Mouse (Mus musculus) ovary, postnatal 14 days (tissue): Measurements from ENCODE around the gene Slc26a1.

Experiments used
- DNase-seq: peaks from one replicate; pipeline ENCODE4 v3.0.0; 2022; ENCODE audit warnings: low spot score

Gene Slc26a1

DNA sequence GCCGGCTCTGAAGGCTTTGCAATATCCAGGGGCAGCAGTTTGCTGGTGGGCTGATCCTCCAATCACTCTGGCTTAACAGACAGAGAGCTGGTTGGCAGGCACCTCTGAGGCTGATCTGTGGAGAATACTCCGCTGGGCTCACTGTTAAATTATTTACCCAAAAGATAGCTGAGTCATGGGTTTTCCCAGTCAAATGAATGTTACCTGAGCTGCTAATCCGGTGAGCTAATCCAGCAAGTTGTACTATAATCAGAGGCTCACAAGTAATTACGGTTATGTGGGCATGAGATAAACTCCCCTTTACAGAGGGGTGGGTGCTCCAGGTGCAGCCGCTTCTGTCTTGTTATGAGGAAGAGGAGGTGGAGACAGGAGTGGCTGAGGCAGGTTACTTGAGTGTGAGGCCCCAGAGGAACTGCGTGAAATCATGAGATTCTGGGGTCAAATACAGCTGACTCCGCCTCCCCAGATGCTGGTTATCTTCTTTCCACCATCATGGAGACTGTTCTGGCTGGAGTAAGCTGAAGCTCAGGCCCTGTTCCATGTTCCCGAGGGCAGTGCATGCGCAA, at the start of gene Slc26a1:
TSS of gene Slc26a1 (minus strand) at position 319 of the 566 bp plus-strand sequence.
- no peak for DNase-seq

DNA sequence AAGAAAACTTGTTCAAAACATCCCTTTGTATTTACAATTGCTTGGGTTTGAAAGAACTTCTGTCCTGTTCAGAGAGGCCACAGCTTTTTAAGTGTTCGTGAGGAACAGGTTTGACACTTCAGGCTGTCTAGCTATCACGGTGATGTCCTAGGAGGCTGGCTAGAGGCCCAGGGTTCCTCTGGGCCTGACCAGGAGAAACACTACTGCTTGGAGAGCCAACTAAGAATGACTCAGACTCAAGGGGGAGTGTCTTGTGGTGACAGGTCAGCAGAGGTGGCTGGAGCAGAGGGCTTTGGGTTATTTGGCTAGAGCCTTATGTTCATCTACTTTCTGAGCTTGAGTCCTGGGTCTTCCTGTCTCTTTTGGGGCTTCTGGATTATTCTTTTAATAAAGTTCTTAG, 48.6 kb upstream of the Slc26a1 start:
- DNase-seq, result no peak

DNA sequence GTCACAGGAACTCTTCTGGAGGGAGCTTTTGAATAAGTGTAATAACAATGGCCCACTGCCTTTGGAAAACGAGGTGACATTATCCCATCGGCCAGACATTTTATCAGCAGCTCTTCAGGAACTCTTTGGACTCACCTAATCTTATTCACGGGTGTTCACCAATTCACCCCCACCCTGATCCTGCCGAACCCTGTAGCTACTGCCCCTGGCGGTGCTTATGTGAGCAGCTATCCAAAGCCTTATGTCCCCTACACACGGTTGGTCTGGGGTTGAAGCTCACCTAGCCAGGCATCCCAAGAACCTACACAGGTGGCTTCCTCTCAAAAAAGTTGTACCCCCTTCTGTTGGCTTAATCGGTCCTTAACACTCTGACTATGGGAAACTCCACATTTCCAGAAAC, 44.4 kb upstream of the Slc26a1 start:
- DNase-seq, result no peak

DNA sequence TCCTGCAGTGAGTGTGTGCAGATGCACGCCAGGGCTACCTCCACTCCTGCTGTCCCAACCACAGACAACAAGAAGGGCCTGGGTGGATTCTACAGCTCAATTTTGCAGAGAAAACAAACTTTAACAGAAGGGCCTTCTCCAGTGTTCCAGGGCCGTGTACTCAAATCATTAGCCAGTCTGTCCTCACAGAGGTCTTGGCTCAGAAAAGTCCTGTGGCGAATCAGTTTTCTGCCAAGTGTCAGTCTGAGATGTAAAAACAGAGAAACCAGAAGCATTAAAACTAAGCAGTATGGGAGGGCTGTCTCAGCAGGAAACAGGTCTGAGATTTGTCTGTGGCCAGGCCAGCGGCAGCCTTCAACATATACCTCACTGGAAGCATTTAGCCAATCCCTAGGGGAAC, 42.7 kb upstream of the Slc26a1 start:
- no peak for DNase-seq

DNA sequence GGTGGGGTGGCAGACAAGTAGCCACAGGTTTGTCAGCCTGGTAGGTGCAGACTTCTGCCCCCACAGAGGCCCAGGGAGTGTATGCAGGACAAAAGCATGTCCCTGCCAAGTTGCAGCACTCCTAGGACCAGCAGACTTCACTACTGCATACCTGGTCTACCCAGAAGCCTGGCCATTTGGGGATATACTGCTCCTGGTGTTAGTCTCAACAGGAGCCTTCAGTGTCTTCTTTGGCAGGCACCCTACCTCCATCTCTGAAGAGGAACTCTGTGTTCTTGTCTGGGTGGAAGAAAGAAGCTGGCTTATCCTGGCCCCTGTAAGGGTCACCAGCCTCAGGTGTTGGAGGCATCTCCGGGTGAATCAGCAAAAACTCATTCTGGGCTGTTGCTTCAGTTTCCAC, 40.6 kb upstream of the Slc26a1 start:
- DNase-seq, result no peak

DNA sequence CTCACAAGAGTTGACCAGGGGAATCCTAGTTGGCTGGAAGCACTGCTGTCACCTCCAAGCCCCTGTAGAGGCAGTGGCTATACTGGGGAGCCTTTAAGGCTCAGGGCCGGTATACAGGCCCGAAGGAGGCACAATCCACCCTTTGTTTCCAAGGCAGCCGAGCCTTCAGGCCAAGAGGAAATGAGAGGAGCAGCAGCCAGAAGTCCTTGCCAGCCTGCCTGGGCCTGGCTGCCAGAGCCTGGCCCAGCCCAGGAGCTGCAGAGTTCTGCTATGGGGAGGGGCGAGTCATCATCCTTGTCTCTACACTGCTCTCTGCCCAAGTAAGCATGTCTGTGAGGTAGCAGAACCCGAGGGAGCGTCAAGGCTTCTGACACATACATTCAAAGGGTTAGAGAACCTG, 38.8 kb upstream of the Slc26a1 start:
- DNase-seq, result no peak

DNA sequence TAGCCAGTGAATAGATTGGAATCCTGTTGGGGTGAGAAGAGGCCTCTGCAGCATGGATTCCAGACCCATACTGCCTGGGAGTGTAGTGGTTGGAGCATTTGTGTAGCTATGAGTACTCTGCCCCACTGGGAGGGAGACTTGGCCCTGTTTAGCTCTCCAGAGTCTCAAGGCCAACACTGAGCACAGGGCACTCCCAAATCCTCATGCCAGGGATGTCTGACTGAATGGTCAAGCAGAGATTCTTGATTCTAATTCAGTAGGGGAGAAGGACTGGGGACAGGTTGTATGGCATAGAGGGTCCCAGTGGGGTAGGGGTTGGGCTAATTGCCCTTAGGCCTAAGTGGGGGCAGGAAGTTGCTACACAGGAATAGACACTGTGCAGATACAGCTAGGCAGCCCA, 38.3 kb upstream of the Slc26a1 start:
- no peak for DNase-seq

DNA sequence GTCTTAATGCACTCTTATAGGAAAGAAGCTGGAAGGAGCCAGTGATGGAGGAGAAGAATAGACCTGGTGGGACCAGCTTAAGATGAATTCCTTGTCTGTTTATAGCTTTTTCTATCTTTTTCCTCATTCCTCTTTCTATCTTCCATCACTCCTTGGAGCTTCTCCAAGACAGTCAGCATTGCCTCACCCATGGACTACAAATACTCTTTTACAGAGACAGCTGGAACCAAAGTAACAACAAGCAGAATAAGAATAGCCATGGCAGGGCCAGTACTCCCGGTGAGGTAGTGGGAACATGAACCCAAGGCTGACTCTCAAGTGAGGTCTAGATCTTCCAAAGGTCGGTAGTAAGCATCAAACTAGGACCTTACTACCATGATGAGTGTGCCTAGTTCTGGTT, 37.7 kb upstream of the Slc26a1 start:
- DNase-seq, result no peak

DNA sequence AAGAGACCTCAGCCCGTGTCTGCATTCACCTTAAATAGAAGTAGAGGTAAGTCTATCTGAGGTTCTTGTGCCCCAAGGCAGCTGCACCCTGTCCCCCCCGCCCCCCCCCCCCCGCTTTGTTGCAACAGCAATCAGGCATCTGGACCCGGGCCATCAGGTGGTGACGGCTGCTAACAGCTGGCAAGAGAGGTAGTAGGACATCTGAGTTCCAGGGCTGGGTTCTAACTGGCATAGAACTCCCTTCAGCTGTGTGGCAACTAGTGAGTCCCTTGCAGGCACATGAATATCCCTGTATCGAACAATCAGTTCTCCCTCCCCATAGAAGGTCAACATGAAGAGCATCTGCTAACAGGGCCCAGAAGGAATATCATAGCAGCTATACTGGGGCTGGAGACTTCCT, 36.6 kb upstream of the Slc26a1 start:
- no peak for DNase-seq

DNA sequence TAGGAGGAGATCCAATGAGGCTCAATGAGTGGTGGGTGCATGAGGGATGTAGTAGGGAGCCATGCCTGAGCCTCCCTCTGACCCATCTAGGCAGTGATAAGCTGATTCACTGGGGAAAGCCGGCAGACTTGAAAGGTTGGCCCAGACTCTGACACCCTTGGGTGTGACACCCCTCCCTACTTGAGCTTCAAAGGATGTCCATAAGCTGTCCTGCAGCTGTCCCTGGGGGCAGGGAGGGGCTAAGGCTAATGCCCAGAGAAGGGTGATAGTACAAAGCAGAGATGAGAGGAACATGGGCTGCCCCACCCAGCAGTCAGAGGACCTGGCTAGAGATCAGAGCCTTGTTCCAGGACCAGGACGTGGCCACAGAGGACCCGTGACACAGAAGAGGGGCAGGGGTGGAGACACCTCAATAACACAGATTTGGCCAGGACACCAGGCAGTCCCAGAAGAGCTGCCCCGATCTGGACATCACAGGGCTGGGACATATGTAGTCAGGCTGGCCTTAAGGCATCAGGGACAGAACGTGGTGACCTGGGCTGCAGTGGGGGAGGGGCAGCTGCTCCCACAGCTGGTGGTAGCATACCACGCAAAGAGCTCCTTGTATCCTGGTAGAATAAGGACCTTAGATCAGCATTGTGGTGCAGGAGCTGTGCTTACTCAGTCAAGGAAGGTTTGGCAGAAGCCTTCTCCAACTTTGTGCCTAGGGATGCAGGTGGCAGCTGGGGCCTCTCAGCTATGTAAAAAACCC, 33.8 kb upstream of the Slc26a1 start:
- DNase-seq, result no peak

DNA sequence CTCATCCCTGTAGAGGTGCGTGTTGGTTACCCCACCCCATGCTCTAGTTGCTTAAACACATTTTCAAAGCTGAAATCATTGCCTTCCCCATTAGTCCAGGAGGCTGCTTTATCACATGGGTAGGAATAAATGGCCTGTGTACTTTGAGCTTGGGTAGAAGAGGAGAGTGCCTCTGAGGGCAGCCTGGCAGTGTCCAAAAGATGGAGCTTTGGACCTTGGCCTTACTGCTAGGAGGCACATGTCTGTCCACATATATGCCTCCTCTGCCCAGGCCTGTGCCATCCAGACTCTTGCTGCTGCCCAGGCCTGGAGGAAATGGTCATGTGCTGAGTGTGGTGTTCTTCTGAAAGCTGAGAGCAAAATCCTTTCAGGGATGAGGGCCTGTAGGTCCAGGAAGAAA, 33.0 kb upstream of the Slc26a1 start:
- no peak for DNase-seq

DNA sequence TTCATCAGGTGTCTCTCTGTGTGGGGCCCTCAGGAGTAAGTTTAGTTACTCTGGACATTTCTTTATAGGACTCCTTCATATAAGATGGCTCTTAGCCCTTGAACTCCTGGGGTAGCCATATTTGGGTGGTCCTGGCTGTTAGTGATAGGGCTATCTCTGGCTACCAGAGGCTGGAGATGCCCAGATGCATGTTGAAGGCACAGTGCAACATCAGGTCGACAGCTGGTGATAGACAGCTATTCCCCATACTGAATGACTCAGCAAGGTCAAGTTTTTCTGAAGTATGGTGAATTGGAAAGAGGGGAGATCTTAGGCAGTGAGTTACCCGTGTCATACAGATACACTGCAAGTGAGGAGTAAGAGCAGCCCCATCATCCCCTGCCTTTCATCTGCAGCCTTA, 32.4 kb upstream of the Slc26a1 start:
- DNase-seq, result no peak

DNA sequence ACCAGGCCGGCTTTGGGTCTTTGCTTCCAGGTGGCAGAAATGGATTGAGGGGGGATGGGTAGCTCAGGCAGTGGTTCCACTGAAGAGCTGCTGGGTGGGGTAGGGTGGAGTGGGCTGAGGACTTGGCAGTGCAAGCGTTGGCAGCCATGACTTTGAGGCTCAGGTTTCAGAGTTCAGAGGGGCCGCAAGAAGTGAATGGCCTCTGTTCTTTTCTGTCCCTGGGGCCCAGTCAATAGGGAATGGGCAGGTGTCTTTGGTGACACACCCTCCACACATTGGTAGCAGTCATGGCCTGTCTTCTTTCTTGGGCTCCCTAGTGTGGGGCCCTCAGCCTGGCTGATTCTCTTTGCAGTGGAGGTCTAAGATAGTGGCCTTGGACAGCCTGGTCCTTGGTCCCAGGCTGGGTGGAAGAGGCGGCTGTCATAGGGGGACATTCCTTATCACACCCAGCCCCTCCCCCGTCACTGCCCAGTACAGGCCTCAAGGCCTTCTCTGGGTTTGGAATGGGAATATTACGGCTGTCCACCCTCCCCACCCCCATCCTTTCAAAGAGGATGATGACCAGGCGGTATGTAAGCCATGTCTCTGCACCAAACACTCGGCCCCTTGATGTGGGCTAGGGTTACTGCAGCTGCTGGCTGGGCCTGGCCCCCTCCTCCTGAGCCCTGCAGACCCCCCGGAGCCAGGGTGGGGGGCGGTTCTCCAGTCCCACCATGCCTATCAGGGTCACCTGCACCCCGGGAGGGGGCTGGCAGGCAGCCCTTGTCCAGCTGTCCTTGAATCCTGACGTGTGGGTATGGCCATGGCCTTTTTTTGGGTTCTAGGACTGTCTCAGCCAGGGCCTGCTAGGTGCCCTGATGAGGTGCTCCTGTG, 28.6 kb upstream of the Slc26a1 start:
- no peak for DNase-seq

DNA sequence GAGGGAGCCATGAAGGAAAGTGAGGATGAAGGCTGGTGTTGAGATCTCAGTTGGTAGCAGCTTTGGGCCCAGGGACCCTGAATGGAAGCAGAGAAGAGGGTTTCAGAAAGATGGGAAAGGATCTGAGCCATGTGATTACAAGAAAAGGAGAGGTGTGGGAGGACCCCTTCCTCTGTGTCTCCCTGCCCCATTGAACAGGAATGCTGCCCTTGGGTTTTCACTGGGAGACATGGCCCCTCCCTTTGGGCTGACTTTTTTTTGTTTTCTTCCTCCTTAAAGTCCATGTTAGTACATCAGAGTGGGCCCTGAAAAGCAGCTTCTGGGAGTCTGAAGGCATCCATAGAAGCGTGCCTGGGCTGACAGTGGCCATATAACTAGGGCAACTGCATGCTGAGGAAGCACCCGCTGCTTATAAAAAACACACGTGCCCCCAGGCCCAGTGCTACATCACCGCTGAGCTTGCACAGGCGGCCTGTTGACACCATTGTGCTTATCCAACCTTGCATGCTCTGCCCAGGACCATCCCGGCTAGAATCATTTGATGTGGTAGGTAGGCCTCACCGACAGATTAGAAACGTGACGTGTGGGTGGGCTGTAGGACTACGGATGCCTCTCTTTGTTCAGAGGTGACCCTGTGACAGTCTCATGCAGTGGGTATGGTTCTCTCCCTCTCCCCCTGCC, 26.1 kb upstream of the Slc26a1 start:
- DNase-seq, result no peak

DNA sequence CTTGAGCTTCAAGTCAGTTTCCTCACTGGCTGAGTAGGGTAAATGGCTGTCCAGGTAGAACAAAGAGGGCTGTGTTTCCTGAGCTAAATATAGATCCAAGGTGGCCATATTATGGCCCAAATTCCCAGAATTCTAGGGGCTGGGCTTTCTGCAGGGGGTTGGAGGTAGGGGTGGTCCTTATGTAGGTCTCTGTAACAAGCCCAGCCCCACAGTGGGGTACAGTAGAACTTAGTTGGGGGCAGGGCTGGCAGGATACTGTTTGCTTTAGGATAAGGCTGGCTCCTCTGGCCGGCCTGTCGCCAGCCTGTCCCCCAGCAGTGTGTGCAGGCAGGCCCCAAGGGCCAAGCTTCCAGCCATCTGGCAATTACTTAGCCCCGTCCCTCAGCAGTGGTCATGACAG, 25.0 kb upstream of the Slc26a1 start:
- no peak for DNase-seq

DNA sequence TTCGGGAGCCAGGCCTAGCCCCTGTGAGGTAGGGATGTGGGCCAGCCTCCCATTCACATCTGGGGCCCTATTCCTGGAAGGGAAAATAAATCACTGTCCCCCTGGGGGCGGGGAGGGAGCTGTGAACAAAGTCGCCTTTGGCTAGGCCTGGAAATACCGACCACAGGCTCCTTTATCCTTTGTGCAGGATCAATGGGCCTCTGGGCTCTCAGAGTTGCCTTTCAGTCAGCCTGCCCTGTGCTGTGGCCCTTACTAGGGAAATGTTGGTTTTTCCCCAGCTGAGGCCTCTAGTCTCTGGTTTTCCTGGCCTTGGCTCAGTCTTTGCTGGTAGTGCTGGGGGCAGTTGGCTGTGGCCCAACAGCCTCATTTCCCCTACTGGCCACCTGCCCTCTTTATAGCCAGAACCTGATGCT, 22.0 kb upstream of the Slc26a1 start:
- DNase-seq, result no peak

DNA sequence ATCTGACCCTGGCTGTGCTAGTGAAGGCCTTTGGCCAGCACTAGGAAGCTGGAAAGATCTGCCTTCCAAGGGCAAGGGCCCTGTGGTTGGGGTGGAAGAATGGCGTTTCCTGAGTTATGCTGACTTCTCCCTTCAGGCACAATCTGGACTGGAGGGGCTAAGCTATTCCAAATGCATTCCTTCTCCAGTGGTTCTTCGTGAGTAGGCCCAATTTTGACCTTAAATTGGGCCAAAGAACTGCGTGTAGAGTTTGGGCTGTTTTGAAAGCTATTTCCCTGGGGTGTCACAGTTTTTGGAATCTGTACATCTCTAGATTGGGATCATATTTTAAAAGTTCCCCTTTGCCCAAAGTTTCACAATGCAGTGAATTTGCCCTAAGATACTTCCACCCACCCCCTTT, 21.2 kb upstream of the Slc26a1 start:
- DNase-seq, result no peak

DNA sequence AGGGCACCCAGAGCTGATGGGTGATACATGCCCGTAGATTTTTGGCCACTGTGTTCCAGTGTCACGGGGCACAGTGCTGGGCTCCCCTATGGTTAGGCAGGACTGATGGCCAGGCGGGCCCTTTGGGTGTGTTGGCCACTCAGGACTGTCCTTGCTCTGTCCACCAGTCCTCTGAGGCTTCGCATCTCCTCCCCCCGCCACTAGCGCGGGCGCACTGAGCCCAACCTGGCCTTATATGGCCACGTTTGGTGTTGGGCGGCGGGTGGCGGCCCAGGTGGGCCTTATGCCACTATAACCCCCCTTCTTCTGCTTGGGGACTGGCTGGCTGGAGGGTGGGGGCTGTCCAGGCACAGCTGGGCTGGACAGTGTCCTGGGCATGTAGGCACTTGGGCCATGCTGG, 20.5 kb upstream of the Slc26a1 start:
- no peak for DNase-seq

DNA sequence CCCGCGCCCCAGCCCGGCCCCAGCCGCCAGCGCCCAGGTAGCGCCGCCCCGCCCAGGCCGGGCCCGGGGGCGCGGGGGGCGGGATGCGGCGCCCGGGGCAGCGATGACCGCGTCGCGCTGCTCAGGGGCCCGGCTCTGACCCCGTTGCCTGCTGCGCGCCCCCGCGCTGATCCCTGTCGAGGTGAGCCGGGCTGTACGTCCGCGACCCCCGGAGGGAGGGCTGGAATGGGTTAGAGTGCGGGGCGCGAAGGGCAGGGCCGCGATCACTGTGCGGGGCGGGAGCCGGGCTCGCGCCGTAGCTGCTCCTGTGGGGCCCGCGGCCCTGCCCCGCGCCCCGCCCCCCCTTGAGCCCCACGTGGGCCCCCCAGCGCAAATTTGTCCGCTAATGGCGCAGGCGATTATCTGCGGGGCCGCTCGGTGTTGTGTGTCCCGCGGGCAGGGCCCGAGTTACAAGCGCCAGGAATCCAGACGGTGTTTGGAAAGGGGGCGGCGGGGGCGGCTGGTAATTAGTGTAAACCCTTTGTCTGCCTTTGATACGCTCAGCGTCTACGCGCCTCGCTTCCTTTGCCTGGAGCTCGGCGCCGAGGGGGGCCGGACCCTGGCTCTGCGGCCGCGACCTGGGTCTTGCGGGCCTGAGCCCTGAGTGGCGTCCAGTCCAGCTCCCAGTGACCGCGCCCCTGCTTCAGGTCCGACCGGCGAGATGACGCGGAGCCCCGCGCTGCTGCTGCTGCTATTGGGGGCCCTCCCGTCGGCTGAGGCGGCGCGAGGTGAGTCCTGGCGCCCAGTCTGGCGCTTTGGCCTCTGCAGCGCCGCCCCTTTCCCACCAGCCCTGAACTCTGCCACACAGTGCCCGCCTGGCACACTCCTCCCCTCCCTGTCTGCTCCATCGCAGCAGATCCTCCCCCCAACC, 19.2 kb upstream of the Slc26a1 start:
- peak; percentile 32 for DNase-seq

DNA sequence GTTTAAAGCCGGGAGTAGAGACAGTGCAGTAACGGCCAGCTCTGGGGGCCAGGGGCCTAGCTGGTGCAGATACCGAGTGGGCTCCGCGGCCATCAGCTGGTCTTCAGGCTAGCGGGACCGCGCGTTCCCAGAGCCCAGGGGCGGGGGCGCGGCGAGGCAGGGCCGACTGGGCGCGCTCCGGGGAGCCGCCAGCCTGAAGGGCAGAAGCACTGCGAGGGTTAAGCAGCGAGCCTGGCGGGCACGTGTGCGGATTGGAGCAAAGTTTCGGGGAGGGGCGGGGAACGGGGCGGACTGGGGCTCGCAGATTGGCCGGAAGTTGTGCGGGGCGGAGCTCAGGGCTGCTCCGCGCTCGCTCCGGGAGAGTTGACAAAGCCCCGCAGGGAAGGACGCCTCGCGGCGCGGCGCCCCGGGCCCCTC, 18.5 kb upstream of the Slc26a1 start:
- peak; percentile 77 for DNase-seq

DNA sequence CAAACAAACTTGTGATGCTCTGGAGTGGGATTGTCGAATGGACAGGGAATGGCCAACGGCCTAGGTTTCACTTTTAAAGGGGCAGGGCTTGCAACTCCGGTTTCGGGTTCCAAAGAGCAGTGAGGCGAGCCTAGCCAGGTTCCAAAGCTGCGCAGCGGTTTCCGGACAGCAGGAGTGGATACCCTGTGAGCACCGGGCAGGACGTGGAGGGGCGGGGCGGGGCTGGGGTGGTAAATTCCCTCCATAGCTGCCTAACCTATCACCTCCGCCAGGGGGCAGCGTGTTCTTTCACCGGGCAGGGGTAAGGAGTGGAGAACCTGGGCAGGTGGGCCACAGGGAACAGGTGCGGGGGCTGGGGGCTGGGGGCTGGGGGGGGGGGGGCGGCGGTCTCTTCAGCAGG, 16.9 kb upstream of the Slc26a1 start, which contains the start of gene Fgfrl1:
TSS of gene Fgfrl1 (plus strand) at position 112 of the 400 bp plus-strand sequence.
- DNase-seq, result peak; percentile 49
